Mouse (Mus musculus) adrenal gland, postnatal 4 days (tissue): ENCODE measurements at regions not wholly inside any gene's neighbourhood (a gene's known extent, or its start where the extent isn't known, plus 50 kb on each side); places are given as distances from the start of the nearest gene placed in this dataset.
A peak's percentile ranks its signal among the peaks of the same experiment; 100 is the strongest.

Experiments used
- DNase-seq, 2 experiments: peaks; one replicate each; pipeline ENCODE4 v3.0.0; 2021 to 2022; ENCODE audit warnings: low spot score in 2 of 2, mixed read lengths in 2 of 2

- DNase-seq = no peak
Measured at GRCm38 (mm10) chr10:12059728-12060127, 716.5 kb downstream of the Epm2a start.

- DNase-seq = no peak
Measured at GRCm38 (mm10) chr10:12061069-12061861, 718.1 kb downstream of the Epm2a start.

DNA sequence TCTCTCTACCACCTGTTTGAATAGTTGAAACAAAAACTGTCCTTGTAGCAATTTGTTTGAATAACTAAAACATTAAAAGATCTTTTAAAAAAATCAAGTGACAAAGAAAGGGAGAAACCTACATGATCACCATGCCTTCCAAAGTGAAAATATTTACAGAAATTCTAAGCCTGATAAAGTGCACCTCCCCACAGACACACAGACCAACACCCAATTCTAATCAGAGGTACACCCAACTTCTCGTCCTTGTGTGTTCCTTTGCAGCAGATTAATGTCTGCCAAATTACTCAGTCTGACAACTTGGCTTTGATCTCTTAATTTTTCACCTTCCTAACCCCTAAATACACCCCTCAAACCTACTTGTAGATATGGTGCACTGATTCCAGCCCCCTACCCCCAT is 719.1 kb downstream of the Epm2a start:
- no peak for DNase-seq

- no peak for DNase-seq
Measured at GRCm38 (mm10) chr10:12083961-12084360, 740.8 kb downstream of the Epm2a start.

- DNase-seq = no peak
Measured at GRCm38 (mm10) chr10:12092521-12092920, 749.3 kb downstream of the Epm2a start.

- no peak for DNase-seq
Measured at GRCm38 (mm10) chr10:12096678-12097077, 753.5 kb downstream of the Epm2a start.

GRCm38 (mm10) chr10:12107001-12107418 is 762.2 kb downstream of the Utrn start:
- peak; percentile 4 to 6 for DNase-seq

- DNase-seq = no peak
Measured at GRCm38 (mm10) chr10:12111720-12112119, 757.4 kb downstream of the Utrn start.

GRCm38 (mm10) chr10:12115767-12116166 is 753.4 kb downstream of the Utrn start:
- DNase-seq = no peak

GRCm38 (mm10) chr10:12116662-12117303 is 752.4 kb downstream of the Utrn start:
- DNase-seq = no peak

DNA sequence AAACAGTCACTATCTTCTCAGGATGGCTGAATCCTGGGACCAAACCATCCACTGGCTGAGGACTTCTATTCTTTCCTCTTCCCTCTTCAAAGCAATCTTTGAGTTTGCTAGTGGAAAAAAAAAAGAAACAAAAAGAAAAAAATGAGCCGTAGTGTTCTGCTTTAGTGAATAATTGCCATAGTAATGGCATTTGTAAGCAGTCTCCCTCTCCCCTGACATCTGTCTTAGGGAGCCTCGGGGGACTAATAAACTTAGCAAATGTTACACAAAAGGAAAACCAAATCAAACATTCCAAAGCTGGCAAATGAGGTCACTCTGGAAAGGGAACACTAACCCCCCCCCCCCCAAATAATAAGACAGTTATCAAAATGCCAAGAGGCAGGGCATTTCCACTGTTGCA is 744.9 kb downstream of the Utrn start:
- no peak for DNase-seq

DNA sequence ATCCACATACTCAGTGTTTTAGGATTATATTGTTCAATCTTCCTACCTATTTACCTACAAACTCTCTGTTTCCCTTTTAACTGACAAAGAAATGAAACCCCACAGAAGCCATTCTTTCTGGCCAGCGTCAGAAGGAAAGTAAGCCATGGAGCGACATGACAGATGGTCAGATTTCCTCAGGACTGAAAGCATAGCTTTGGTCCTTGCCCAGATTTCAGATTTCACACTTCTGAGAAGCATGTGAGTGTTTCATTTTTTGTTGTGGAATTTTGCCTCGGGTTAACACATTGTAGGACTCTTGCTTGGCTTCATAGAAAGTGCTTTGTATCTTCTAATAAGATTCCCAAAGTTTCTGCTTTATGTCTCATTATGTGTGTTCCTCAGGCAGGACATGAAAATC is 739.7 kb downstream of the Utrn start:
- DNase-seq = no peak

DNA sequence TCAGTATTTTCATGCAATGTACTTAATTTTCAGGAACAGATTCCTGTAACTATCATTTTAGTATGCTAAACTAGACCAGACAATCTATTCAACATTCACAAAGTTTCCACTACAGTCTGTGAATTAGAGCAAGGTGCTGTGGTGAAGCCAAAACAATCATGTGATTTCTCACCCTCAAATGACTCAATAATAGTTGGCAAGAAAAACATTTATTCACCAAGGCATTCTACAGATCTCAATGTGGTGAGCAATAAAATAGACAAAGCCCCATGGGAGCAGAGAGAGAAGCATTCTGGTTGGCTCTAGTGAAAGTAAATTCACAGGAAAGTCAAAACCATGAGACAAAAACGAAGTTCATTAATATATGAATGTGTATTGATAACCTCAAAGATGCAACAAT is 724.5 kb downstream of the Utrn start:
- DNase-seq = no peak

DNA sequence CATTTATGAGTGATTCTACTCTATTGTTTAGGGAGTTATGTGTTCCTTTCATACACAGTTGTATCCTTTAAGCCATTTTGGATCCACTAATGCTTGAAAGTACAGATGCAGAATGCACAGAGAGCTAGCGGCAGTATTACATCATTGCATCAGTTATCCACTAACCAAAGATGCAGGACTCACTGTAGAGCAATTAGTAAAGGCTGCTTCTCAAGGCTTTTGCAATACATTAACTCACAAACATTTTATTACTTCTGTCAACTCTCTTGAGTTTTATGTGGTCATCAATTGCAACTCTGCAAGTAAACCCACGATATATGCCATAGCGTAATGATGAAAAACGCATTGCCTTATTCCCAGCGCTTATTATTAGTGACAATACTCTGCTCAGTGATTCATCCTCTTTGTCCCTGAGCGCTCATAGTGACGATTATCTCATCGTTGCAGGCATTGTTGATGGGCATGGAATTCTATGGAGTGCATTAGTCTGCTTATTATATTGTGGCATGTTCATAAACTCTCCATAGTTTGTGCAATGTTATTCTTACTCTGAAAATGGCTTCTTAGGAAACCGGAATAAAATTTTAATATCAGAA is 722.1 kb downstream of the Utrn start:
- DNase-seq = no peak

GRCm38 (mm10) chr10:12170243-12170642 is 698.9 kb downstream of the Utrn start:
- no peak for DNase-seq

GRCm38 (mm10) chr10:12174200-12174818 is 694.9 kb downstream of the Utrn start:
- no peak for DNase-seq

- no peak for DNase-seq
Measured at GRCm38 (mm10) chr10:12175141-12175540, 694.0 kb downstream of the Utrn start.

DNA sequence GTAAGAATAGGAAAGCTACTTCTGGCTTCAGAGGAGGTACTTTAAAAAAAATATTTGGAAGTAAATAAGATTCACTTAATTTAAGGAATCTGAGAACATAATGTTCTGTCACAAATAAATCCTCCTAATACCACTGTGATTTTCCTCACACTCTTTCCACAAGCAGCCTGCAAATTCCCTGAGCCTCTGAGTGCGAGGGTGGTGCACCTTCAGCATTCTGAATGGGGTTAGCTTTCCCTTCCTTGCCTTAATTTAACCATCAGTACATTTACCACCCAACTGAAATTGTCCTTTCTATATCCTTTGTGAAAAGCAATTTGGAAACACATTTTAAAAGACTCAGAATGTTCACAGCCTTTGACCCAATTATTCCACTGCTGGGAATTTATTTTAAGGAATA is 691.7 kb downstream of the Utrn start:
- no peak for DNase-seq

- DNase-seq = no peak
Measured at GRCm38 (mm10) chr10:12180965-12181364, 688.2 kb downstream of the Utrn start.

GRCm38 (mm10) chr10:12186918-12187639 is 682.1 kb downstream of the Utrn start:
- DNase-seq = no peak

- DNase-seq = no peak
Measured at GRCm38 (mm10) chr10:12187669-12188342, 681.4 kb downstream of the Utrn start.
